Mouse (Mus musculus) kidney, embryonic 14.5 days (tissue): Measurements from ENCODE around the gene Cit. TPM values are rescaled to one million over a fixed set of nuclear protein-coding genes. Genes with fewer than 3 reads are reported as not detected.

Experiments used
- ATAC-seq: fragments of 200-750 bp; cut with Nextera tagmentation; 2 replicates; pipeline ENCODE4 v1.8.0; 2017; ENCODE audit warnings: moderate number of reproducible peaks, mild to moderate bottlenecking, moderate TSS enrichment, moderate library complexity; ENCODE audit not compliant: low FRiP score, low TSS enrichment
- H3K27ac ChIP-seq: fragments of 300-500 bp; sonication (generic); 2 replicates; pipeline ENCODE4 v1.5.1; 2014; ENCODE audit warnings: low read depth, mild to moderate bottlenecking, low read length, moderate library complexity, mixed read lengths
- H3K27me3 ChIP-seq: fragments of 300-500 bp; sonication (generic); 2 replicates; pipeline ENCODE4 v1.6.1; 2014; ENCODE audit warnings: mild to moderate bottlenecking, low read length; ENCODE audit not compliant: control insufficient read depth, insufficient read depth
- H3K36me3 ChIP-seq: fragments of 300-500 bp; sonication (generic); 2 replicates; pipeline ENCODE4 v1.6.1; 2014; ENCODE audit warnings: low read length, mixed read lengths; ENCODE audit not compliant: control insufficient read depth, insufficient read depth
- H3K4me1 ChIP-seq: fragments of 300-500 bp; sonication (generic); 2 replicates; pipeline ENCODE4 v1.6.1; 2014; ENCODE audit warnings: low read length, mixed read lengths; ENCODE audit not compliant: control insufficient read depth, insufficient read depth
- H3K4me2 ChIP-seq: fragments of 300-500 bp; sonication (generic); replicated peaks from 2 replicates; pipeline ENCODE4 v1.6.1; 2014; ENCODE audit warnings: low read depth, mild to moderate bottlenecking, low read length
- H3K4me3 ChIP-seq: fragments of 300-500 bp; sonication (generic); 2 replicates; pipeline ENCODE4 v1.5.1; 2014; ENCODE audit warnings: mild to moderate bottlenecking, low read length
- H3K9ac ChIP-seq: fragments of 300-500 bp; sonication (generic); 2 replicates; pipeline ENCODE4 v1.6.1; 2014; ENCODE audit warnings: low read depth, mild to moderate bottlenecking, low read length, moderate library complexity
- H3K9me3 ChIP-seq: fragments of 300-500 bp; sonication (generic); 2 replicates; pipeline ENCODE4 v1.6.1; 2016; ENCODE audit warnings: low read length; ENCODE audit not compliant: control insufficient read depth
- WGBS: fragments of 180-500 bp; shearing (Covaris S2); extraction: QIAGEN DNeasy Blood & Tissue Kit; methylation state at CpG from one replicate; pipeline ENCODE4 v1.1.7; 2014; 5-methylcytosine and 5-hydroxymethylcytosine counted together
- polyA plus RNA-seq: library from polyadenylated mRNA; unstranded; fragments of >200 nt; fragmentation: Nextera tagmentation; extraction: Ambion mirVana; gene quantifications from 2 replicates; pipeline ENCODE4 v1.2.1, GENCODE M21; 2014

The Cit gene
- polyA plus RNA-seq, 1 experiment from 2014 or later = 34.9 TPM

DNA sequence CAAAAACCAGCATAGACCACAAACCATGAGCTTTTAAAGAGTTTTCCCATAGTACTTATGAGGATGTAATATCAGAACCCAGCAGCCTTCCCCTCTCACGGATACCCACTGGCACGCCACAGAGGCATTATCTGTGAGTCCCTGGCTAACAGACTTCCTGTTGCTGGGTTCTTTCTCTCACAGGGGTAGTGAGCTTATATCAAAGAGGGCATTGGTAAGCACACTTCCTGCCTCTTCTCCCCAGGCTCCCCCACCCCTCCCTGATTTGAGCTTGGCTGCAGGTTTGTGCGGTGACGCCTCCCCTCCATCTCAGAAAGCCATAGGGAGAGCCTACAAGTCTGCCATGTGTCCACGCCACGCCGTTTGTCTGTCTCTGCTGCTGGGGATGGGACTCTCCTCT is 184.0 kb downstream of the Cit start:
- H3K4me2 ChIP-seq = no peak overlapping the region
- peaks cover 4% of the 10 kb centered on the region; the same call in 1 of the 2 replicates for H3K4me1 ChIP-seq
- no peak overlapping the region for H3K27ac ChIP-seq
- H3K27me3 ChIP-seq = no peaks in the 10 kb centered on the region; the same call in 1 of the 2 replicates
- no peak overlapping the region for H3K4me3 ChIP-seq
- 69% methylated on average over 7 of the region's 7 CpGs for WGBS
- no peaks in the 10 kb centered on the region for H3K36me3 ChIP-seq
- no peak overlapping the region for H3K9ac ChIP-seq
- no peaks in the 10 kb centered on the region for H3K9me3 ChIP-seq
- ATAC-seq = no peak

DNA sequence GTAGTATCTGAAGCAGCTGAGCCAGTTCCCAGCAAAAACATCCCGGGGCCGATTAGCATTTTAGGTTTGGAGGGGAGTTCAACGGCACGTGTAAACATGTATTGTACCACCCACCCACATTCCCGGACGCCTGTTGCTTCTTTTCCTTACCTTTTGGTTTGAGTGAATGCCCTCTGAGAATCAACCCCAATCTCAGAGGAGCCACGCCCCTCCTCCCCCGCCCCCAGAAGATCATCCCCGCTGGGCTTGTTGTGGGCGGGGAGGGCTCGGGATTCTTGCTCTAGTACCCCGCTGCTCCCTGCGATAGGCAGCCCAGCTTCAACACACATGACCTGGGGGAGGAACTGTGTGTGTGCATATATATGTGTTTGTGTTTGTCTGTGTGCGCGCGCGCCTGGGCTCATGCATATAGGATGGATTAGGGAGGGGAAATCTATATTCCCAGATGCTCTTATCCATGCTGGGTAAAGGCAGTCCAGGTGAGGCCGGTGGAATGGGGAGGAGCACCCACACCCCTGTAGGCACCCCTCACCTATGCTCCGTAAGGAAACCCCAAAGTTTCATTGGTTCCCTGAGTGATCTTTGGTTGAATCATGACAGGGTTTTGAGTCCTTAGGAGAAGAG is 185.6 kb downstream of the Cit start:
- WGBS = 6% methylated on average over 19 of the region's 19 CpGs

DNA sequence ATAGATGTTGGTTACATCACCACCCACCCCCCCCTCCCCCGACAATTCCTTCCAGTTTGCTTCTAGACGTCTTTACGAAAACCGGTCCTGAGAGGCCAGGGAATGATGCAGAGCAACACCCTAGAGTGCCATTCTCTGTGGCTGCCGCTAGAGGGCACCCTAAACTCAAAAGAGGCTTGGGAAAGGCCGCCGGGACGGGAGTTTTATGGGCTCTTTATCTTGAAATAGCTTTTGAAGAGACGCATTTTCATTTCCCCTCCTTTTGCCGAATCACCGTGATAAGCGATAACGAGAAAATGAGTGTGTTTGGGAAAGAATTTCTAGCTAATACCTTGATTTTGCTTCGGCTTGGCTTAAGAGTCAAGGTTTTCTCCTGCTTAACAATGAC is 186.1 kb downstream of the Cit start:
- peak overlapping the region; percentile 36; the same call in 1 of the 2 replicates for H3K4me2 ChIP-seq
- no peak overlapping the region for H3K9ac ChIP-seq
- H3K36me3 ChIP-seq = no peaks in the 10 kb centered on the region
- H3K27me3 ChIP-seq = no peaks in the 10 kb centered on the region; the same call in 1 of the 2 replicates
- 3% methylated on average over 14 of the region's 14 CpGs for WGBS
- no peak for ATAC-seq
- no peaks in the 10 kb centered on the region for H3K9me3 ChIP-seq
- no peak overlapping the region for H3K4me3 ChIP-seq
- peaks cover 4% of the 10 kb centered on the region; the same call in 1 of the 2 replicates for H3K4me1 ChIP-seq
- no peak overlapping the region for H3K27ac ChIP-seq

More for the DNA sequence above, 185.6 kb downstream of the Cit start:
- Histone ChIP-seq H3K9me3 (no peaks in the 10 kb centered on the region), H3K9ac (no peak overlapping the region), H3K4me1 (peaks cover 4% of the 10 kb centered on the region; the same call in 1 of the 2 replicates), H3K4me3 (0 out of 2 replicates have a peak overlapping the region, but pooled peaks have one; percentile 7), H3K4me2 (peak overlapping the region; percentile 36), H3K27ac (no peak overlapping the region), H3K27me3 (no peaks in the 10 kb centered on the region; the same call in 1 of the 2 replicates), H3K36me3 (no peaks in the 10 kb centered on the region)
- no peak; the same call in 1 of the 2 replicates for ATAC-seq

DNA sequence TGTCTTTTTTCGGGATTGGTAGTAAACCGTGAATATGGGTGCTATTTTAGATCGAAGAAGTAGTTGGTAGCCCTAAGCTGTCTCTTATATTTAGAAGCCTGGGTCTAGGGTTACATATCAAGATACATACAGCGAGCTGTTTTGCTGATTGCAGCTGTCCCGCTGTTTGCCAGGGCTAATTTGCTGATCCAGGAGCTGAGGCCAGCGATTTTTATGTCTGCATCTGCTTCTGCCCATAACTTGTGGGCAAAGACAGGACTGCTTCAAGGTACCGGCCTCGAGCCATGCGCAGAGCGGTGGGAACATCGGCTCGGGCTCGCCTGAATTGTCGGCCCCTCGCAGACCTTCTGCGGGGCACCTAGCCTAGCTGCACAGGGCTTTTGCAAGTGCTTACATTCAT is 191.4 kb downstream of the Cit start:
- Histone ChIP-seq H3K36me3 (no peaks in the 10 kb centered on the region), H3K27me3 (no peaks in the 10 kb centered on the region), H3K27ac (no peak overlapping the region), H3K9me3 (no peaks in the 10 kb centered on the region), H3K4me3 (no peak overlapping the region), H3K4me1 (no peaks in the 10 kb centered on the region), H3K9ac (no peak overlapping the region), H3K4me2 (no peak overlapping the region)
- 71% methylated on average over 16 of the region's 16 CpGs for WGBS
- no peak for ATAC-seq

DNA sequence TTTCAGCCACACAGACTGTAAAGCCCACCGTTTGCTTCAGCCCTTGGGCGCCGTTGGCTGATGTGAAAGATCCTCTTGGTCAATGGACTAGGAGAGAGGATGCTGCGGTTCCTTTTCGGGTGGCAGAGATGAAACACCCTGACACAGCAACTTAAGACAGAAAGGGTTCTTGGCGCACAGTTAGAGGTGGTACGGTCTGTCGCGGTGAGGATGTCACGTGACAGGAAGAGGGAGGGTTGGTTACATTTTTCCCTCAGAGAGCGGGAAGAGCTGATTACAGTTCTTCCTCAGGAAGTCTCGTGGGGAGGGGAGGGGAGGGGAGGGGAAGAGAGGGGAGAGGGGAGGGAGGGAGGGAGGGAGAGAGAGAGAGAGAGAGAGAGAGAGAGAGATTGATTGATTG is 192.7 kb downstream of the Cit start:
- Histone ChIP-seq H3K4me3 (no peak overlapping the region), H3K4me1 (no peaks in the 10 kb centered on the region), H3K36me3 (no peaks in the 10 kb centered on the region), H3K4me2 (no peak overlapping the region), H3K27me3 (no peaks in the 10 kb centered on the region), H3K9ac (no peak overlapping the region), H3K27ac (no peak overlapping the region), H3K9me3 (no peaks in the 10 kb centered on the region)
- no peak for ATAC-seq
- WGBS = 59% methylated on average over 12 of the region's 12 CpGs

DNA sequence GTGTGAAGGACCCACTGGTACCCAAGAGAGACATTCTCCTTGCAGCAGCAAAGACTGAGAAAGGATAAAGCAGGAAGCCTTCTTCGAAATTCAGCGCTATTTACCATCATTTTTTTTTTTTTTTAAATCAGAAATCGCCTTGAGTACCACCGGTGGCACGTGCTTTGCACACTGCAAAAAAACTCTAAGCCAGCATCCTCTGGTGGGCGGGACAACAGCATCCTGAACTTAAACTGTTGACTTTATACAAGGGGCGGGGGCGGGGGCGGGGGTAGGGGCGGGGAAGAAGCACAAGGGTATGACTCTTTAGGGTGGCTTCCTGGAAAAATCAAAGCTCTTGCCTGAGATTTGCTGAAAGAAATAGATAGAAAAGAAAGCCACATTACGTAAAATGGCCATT is 194.6 kb downstream of the Cit start:
- peak overlapping the region; percentile 24 for H3K4me2 ChIP-seq
- H3K4me1 ChIP-seq = no peaks in the 10 kb centered on the region
- H3K4me3 ChIP-seq = no peak overlapping the region; the same call in 1 of the 2 replicates
- H3K27me3 ChIP-seq = no peaks in the 10 kb centered on the region
- H3K36me3 ChIP-seq = no peaks in the 10 kb centered on the region
- ATAC-seq = no peak
- WGBS = 21% methylated on average over 11 of the region's 11 CpGs
- H3K9me3 ChIP-seq = no peaks in the 10 kb centered on the region
- H3K27ac ChIP-seq = no peak overlapping the region
- no peak overlapping the region for H3K9ac ChIP-seq

DNA sequence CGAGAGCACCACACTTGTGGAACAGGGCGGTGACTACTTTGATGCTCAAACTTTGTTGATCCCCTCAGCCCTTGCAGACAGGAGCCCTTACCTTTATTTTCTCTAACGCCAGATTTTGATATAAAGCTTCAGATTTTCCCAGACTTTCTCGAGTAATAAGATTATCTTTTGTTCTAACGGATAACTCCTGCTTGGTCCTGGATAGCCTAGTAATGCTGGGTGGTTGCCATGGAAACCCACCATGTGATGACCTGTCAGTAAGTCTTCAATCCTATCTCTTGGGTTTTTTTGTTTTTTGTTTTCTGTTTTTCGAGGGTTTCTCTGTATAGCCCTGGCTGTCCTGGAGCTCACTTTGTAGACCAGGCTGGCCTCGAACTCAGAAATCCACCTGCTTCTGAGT is 197.2 kb downstream of the Cit start:
- no peak overlapping the region for H3K4me2 ChIP-seq
- H3K9me3 ChIP-seq = no peaks in the 10 kb centered on the region
- no peaks in the 10 kb centered on the region for H3K4me1 ChIP-seq
- H3K9ac ChIP-seq = no peak overlapping the region
- 73% methylated on average over 7 of the region's 7 CpGs for WGBS
- no peak overlapping the region for H3K27ac ChIP-seq
- no peaks in the 10 kb centered on the region for H3K36me3 ChIP-seq
- no peak for ATAC-seq
- no peak overlapping the region for H3K4me3 ChIP-seq
- no peaks in the 10 kb centered on the region for H3K27me3 ChIP-seq

DNA sequence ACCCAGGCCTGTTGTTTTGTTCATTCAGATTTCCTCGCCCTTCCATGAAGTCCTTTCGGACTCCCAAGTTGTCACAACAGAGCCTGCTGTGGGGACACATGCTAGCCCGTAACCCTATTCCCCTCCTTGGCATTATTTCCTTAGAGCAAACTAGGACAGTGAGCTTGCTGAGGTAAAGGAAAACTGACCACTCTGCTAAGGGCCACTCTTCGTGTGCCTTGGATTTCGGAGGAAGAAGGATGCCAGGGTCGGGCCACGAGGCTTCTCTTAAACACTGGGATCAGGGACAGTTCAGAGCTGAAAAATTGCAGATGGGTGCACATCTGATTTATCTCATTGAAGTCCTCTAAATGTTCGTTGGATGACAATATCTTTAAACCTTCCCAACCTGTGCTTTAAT is 200.5 kb downstream of the Cit start:
- H3K4me2 ChIP-seq = no peak overlapping the region
- no peak overlapping the region for H3K27ac ChIP-seq
- WGBS = 86% methylated on average over 8 of the region's 8 CpGs
- ATAC-seq = no peak
- H3K9me3 ChIP-seq = no peaks in the 10 kb centered on the region
- no peaks in the 10 kb centered on the region for H3K36me3 ChIP-seq
- no peak overlapping the region for H3K4me3 ChIP-seq
- no peaks in the 10 kb centered on the region for H3K27me3 ChIP-seq
- no peaks in the 10 kb centered on the region for H3K4me1 ChIP-seq
- H3K9ac ChIP-seq = no peak overlapping the region

DNA sequence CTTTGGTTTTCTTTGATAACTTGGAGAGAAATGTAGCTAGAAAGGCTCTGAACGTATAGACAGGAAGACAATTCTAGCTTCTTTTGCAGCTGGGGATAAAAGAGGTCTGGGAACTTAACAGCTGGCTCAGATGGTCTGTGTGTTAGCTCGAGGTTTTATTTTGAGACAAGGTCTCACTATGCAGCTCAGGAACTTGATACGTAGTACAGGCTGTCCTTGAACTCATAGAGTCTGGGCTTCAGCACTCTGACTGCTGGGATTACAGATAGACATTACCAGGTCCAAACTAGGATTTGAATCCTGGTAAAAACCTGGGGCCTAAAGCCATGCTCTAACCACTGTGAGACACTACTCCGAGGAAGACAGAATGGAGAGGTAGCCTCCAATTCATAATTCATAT is 201.2 kb downstream of the Cit start:
- Histone ChIP-seq H3K4me1 (no peaks in the 10 kb centered on the region), H3K4me2 (no peak overlapping the region), H3K4me3 (no peak overlapping the region), H3K9ac (no peak overlapping the region), H3K9me3 (no peaks in the 10 kb centered on the region), H3K27me3 (no peaks in the 10 kb centered on the region), H3K36me3 (no peaks in the 10 kb centered on the region), H3K27ac (no peak overlapping the region)
- 71% methylated on average over 4 of the region's 4 CpGs for WGBS
- ATAC-seq = no peak
